Mouse (Mus musculus) brain, embryonic 14.5 days (tissue): ENCODE data around the gene Gng8.

ENCODE experiments used
- CTCF ChIP-seq: fragments of 200-500 bp; IDR thresholded peaks from 2 replicates; pipeline ENCODE4 v1.5.1; 2012; ENCODE audit warnings: inconsistent platforms, mild to moderate bottlenecking, moderate library complexity, borderline replicate concordance; ENCODE audit not compliant: insufficient read depth, insufficient read length; ENCODE audit errors: extremely low read depth
- POLR2A ChIP-seq: fragments of 200-500 bp; IDR thresholded peaks from 2 replicates; pipeline ENCODE4 v1.6.1; 2012; ENCODE audit warnings: mild to moderate bottlenecking, inconsistent platforms, borderline replicate concordance; ENCODE audit not compliant: poor library complexity, insufficient read depth, insufficient read length, severe bottlenecking; ENCODE audit errors: extremely low read depth

- TF ChIP-seq POLR2A (no peak), CTCF (no peak)
Measured at GRCm38 (mm10) chr7:16907842-16908241, 16.3 kb downstream of the Gng8 start.
